Mouse (Mus musculus): ENCODE results near the gene Ubtf.

Ubtf gene

DNA sequence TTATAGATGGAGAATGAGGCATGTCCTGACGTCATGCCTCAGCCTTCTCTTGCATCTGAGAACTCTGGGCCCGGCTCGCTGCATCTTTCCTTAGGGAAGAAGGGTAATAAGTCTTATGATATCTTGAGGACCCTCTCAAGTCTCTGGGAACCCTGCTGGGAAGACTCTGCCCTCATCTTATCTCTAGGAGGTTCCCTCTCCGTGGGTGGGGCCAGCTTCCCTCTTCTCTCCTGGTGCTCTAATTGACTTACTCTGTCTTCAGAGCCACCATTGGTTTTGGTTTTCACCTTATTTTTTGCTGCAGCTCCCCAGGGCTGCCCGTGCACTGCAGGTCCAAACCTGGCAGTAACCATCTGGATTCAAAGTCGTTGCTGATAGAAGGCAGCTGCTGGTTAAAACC lies 61.4 kb downstream of the Ubtf start:
- no peak for DNase-seq

DNA sequence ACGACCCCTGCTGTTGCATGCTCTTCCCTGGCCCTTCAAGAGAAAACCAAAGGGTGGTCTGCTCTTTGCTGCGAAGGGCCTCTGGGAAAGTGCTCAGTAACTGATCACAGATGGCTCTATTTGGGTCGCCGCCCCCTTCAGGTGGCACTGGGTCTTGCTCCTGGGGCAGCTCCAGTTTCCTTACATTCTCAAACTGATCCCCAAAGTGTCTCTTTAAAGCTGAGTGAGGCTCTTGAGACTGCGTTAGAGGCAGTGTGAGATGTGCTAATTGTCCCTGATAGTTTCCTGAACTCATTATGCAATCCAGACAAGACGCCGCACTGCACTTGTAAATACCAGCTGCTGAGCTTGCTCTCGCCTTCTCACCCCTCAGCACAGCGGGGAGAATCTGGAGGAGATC lies 62.0 kb downstream of the Ubtf start:
- no peak for DNase-seq
